Mouse (Mus musculus) testis, adult 2 months (tissue): ENCODE data around the gene Hcfc1.

Experiments
- CTCF ChIP-seq: fragments of 200-500 bp; IDR thresholded peaks from 2 replicates; pipeline ENCODE4 v1.5.1; 2012; ENCODE audit warnings: low read depth, mild to moderate bottlenecking, inconsistent platforms, low read length, moderate library complexity; ENCODE audit not compliant: control insufficient read depth, insufficient read depth, insufficient replicate concordance
- POLR2A ChIP-seq: fragments of 200-500 bp; IDR thresholded peaks from 2 replicates; pipeline ENCODE4 v1.6.1; 2012; ENCODE audit warnings: low read depth, mild to moderate bottlenecking, inconsistent platforms, low read length, moderate library complexity; ENCODE audit not compliant: control insufficient read depth

- TF ChIP-seq CTCF (no peak), POLR2A (no peak)
These were observed 850 bp downstream of the Hcfc1 start for GRCm38 (mm10) chrX:73965307-73965706.
